Mouse (Mus musculus): Measurements from ENCODE around the gene Ephx1.
A peak's percentile ranks its signal among the peaks of the same experiment; 100 is the strongest.

GRCm38 (mm10) chr1:180992142-180992541 lies 28.6 kb downstream of the Ephx1 start:
- TF ChIP-seq CTCF (IDR thresholded peaks at IDR 0.05; ENCODE audit: low read depth, low read length) (0 out of 2 replicates have a peak, but pooled peaks have one; percentile 28), TAL1 (conservative IDR thresholded peaks at IDR 0.05; ENCODE audit: low read depth, low read length) (no peak), GATA1 (IDR thresholded peaks at IDR 0.05; ENCODE audit: borderline replicate concordance, low read length) (no peak), POLR2AphosphoS5 (IDR thresholded peaks at IDR 0.05; ENCODE audit: insufficient replicate concordance, low read depth, low read length) (no peak)
